Mouse (Mus musculus): Measurements from ENCODE around the gene Stmn3. TPM values are rescaled to one million over a fixed set of nuclear protein-coding genes. Genes with fewer than 3 reads are reported as not detected.

Stmn3 gene
- total RNA-seq, 1 experiment: 7.9 TPM

GRCm38 (mm10) chr2:181340426-181340825 is 26.1 kb upstream of the Stmn3 start:
- in situ Hi-C loops (cut with MboI; ENCODE audit: low sequenced_read_pairs in 2 of 2, unreplicated experiment in 2 of 2): no loop called here
- Histone ChIP-seq H3K9me3 (ENCODE audit: control insufficient read depth, insufficient read depth, low read depth, low read length) (no peaks in the 10 kb centered on the region), H3K4me1 (ENCODE audit: control insufficient read depth in 2 of 2, insufficient read depth in 2 of 2, low read length in 2 of 2, poor library complexity in 1 of 2) (no peaks in the 10 kb centered on the region), H3K27ac (ENCODE audit: insufficient read depth, low read depth, low read length, poor library complexity, severe bottlenecking) (no peak overlapping the region), H3K36me3 (ENCODE audit: control insufficient read depth, insufficient read depth, low read length, poor library complexity, severe bottlenecking) (peaks cover 46% of the 10 kb centered on the region), H3K4me3 (ENCODE audit: insufficient read depth in 1 of 2, low read depth in 1 of 2, low read length in 2 of 2, poor library complexity in 1 of 2, severe bottlenecking in 1 of 2) (no peak overlapping the region), H3K9ac (ENCODE audit: insufficient read depth, low read depth, low read length, poor library complexity, severe bottlenecking) (no peak overlapping the region)
- DNase-seq (ENCODE audit: low read depth, low spot score): no peak
- no peak for TF ChIP-seq MAFK (IDR thresholded peaks at IDR 0.05; ENCODE audit: insufficient read depth, low read depth, low read length)
- no peak for TF ChIP-seq ZNF384 (IDR thresholded peaks at IDR 0.05; ENCODE audit: low read depth, low read length)
- TF ChIP-seq ZC3H11A (IDR thresholded peaks at IDR 0.05; ENCODE audit: borderline replicate concordance, low read depth, low read length): no peak
- TF ChIP-seq CHD2 (IDR thresholded peaks at IDR 0.05; ENCODE audit: low read depth, low read length): no peak
- no peak for TF ChIP-seq HCFC1 (IDR thresholded peaks at IDR 0.05; ENCODE audit: borderline replicate concordance, insufficient read depth, low read length)

- Histone ChIP-seq H3K27ac (ENCODE audit: insufficient read depth, low read depth, low read length, poor library complexity, severe bottlenecking) (no peak overlapping the region), H3K4me1 (ENCODE audit: control insufficient read depth in 2 of 2, insufficient read depth in 2 of 2, low read length in 2 of 2, poor library complexity in 1 of 2) (peaks cover 0 to 8% of the 10 kb centered on the region in 2 experiments; a peak in 2 of 4 replicates), H3K9me3 (ENCODE audit: control insufficient read depth, insufficient read depth, low read depth, low read length) (no peaks in the 10 kb centered on the region), H3K36me3 (ENCODE audit: control insufficient read depth, insufficient read depth, low read length, poor library complexity, severe bottlenecking) (peaks cover 29% of the 10 kb centered on the region), H3K9ac (ENCODE audit: insufficient read depth, low read depth, low read length, poor library complexity, severe bottlenecking) (no peak overlapping the region), H3K4me3 (ENCODE audit: insufficient read depth in 1 of 2, low read depth in 1 of 2, low read length in 2 of 2, poor library complexity in 1 of 2, severe bottlenecking in 1 of 2) (no peak overlapping the region)
- in situ Hi-C loops (cut with MboI; ENCODE audit: low sequenced_read_pairs in 2 of 2, unreplicated experiment in 2 of 2): no loop called here
- peak; percentile 56 for DNase-seq (ENCODE audit: low read depth, low spot score)
- TF ChIP-seq ZC3H11A (IDR thresholded peaks at IDR 0.05; ENCODE audit: borderline replicate concordance, low read depth, low read length) (peak; percentile 50; the same call in 1 of the 2 replicates), ZNF384 (IDR thresholded peaks at IDR 0.05; ENCODE audit: low read depth, low read length) (no peak), CHD2 (IDR thresholded peaks at IDR 0.05; ENCODE audit: low read depth, low read length) (no peak), HCFC1 (IDR thresholded peaks at IDR 0.05; ENCODE audit: borderline replicate concordance, insufficient read depth, low read length) (no peak)
Observed at GRCm38 (mm10) chr2:181334023-181334422, 19.7 kb upstream of the Stmn3 start.

- Histone ChIP-seq H3K9me3 (ENCODE audit: control insufficient read depth, insufficient read depth, low read depth, low read length) (no peaks in the 10 kb centered on the region), H3K36me3 (ENCODE audit: control insufficient read depth, insufficient read depth, low read length, poor library complexity, severe bottlenecking) (peaks cover 36% of the 10 kb centered on the region)
- in situ Hi-C loops (cut with MboI; ENCODE audit: low sequenced_read_pairs in 2 of 2, unreplicated experiment in 2 of 2): no loop called here
Observed at GRCm38 (mm10) chr2:181332542-181332941, 18.2 kb upstream of the Stmn3 start.

GRCm38 (mm10) chr2:181326098-181326497 is 11.8 kb upstream of the Stmn3 start:
- TF ChIP-seq CHD2 (IDR thresholded peaks at IDR 0.05; ENCODE audit: low read depth, low read length) (no peak), ZC3H11A (IDR thresholded peaks at IDR 0.05; ENCODE audit: borderline replicate concordance, low read depth, low read length) (no peak), ZNF384 (IDR thresholded peaks at IDR 0.05; ENCODE audit: low read depth, low read length) (no peak), HCFC1 (IDR thresholded peaks at IDR 0.05; ENCODE audit: borderline replicate concordance, insufficient read depth, low read length) (no peak), MAFK (IDR thresholded peaks at IDR 0.05; ENCODE audit: insufficient read depth, low read depth, low read length) (no peak)
- H3K27ac ChIP-seq (ENCODE audit: insufficient read depth, low read depth, low read length, poor library complexity, severe bottlenecking): no peak overlapping the region
- H3K4me1 ChIP-seq (ENCODE audit: control insufficient read depth in 2 of 2, insufficient read depth in 2 of 2, low read length in 2 of 2, poor library complexity in 1 of 2): peaks cover 4 to 19% of the 10 kb centered on the region in 2 experiments; a peak in 2 of 4 replicates
- H3K36me3 ChIP-seq (ENCODE audit: control insufficient read depth, insufficient read depth, low read length, poor library complexity, severe bottlenecking): peaks cover 63% of the 10 kb centered on the region
- no peaks in the 10 kb centered on the region for H3K9me3 ChIP-seq (ENCODE audit: control insufficient read depth, insufficient read depth, low read depth, low read length)
- H3K9ac ChIP-seq (ENCODE audit: insufficient read depth, low read depth, low read length, poor library complexity, severe bottlenecking): no peak overlapping the region
- no peak for DNase-seq (ENCODE audit: low read depth, low spot score)
- H3K4me3 ChIP-seq (ENCODE audit: insufficient read depth in 1 of 2, low read depth in 1 of 2, low read length in 2 of 2, poor library complexity in 1 of 2, severe bottlenecking in 1 of 2): no peak overlapping the region
- in situ Hi-C loops (cut with MboI; ENCODE audit: low sequenced_read_pairs in 2 of 2, unreplicated experiment in 2 of 2): no loop called here

More at GRCm38 (mm10) chr2:181332542-181332941, 18.2 kb upstream of the Stmn3 start:
- no peak overlapping the region for H3K4me3 ChIP-seq (ENCODE audit: insufficient read depth in 1 of 2, low read depth in 1 of 2, low read length in 2 of 2, poor library complexity in 1 of 2, severe bottlenecking in 1 of 2)
- peak overlapping the region; percentile 85; the same call in 1 of the 2 replicates for H3K27ac ChIP-seq (ENCODE audit: insufficient read depth, low read depth, low read length, poor library complexity, severe bottlenecking)
- H3K4me1 ChIP-seq (ENCODE audit: control insufficient read depth in 2 of 2, insufficient read depth in 2 of 2, low read length in 2 of 2, poor library complexity in 1 of 2): peaks cover 0 to 8% of the 10 kb centered on the region in 2 experiments; a peak in 2 of 4 replicates
- DNase-seq (ENCODE audit: low read depth, low spot score): peak; percentile 70
- H3K9ac ChIP-seq (ENCODE audit: insufficient read depth, low read depth, low read length, poor library complexity, severe bottlenecking): no peak overlapping the region
- no peak for TF ChIP-seq MAFK (IDR thresholded peaks at IDR 0.05; ENCODE audit: insufficient read depth, low read depth, low read length)
- no peak for TF ChIP-seq ZC3H11A (IDR thresholded peaks at IDR 0.05; ENCODE audit: borderline replicate concordance, low read depth, low read length)
- no peak for TF ChIP-seq ZNF384 (IDR thresholded peaks at IDR 0.05; ENCODE audit: low read depth, low read length)
- TF ChIP-seq CHD2 (IDR thresholded peaks at IDR 0.05; ENCODE audit: low read depth, low read length): no peak
- TF ChIP-seq HCFC1 (IDR thresholded peaks at IDR 0.05; ENCODE audit: borderline replicate concordance, insufficient read depth, low read length): no peak
